Mouse (Mus musculus): Measurements from ENCODE around the gene Tas2r124. TPM values are rescaled to one million over a fixed set of nuclear protein-coding genes. Genes with fewer than 3 reads are reported as not detected.

Gene Tas2r124
- polyA plus RNA-seq (2021) = not detected

DNA sequence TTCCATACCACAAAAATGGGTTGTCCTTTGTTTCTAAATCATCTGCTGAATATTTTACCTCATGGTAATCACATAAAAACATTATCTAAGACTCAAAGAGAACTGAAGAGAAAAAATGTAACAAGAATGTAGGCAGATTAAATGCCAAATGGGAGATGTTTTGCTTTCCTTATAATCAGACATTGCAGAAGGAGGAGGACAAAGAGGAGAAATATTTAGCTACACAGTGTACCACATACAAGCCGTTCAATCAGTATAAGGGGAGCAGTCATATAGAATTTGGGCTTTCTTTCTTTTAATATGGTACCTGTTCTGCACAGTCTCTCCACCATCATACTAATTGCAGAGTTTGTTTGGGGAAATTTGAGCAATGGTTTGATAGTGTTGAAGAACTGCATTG lies at the start of gene Tas2r124:
Tas2r124 (plus strand) TSS at position 301 of the 400 bp plus-strand sequence.
- ChIA-PET POLR2A (no interaction called here), CTCF (no interaction called here)
- DNase-seq (ENCODE audit: low read depth, low spot score) (no peak), ATAC-seq (no peak)
- H3K27me3 ChIP-seq = no peaks in the 10 kb centered on the region
- in situ Hi-C loops (cut with MboI; ENCODE audit: low pct_unique_long_range_greater_than_20kb) = no loop called here
- no peak for TF ChIP-seq CTCF (IDR thresholded peaks at IDR 0.05)

DNA sequence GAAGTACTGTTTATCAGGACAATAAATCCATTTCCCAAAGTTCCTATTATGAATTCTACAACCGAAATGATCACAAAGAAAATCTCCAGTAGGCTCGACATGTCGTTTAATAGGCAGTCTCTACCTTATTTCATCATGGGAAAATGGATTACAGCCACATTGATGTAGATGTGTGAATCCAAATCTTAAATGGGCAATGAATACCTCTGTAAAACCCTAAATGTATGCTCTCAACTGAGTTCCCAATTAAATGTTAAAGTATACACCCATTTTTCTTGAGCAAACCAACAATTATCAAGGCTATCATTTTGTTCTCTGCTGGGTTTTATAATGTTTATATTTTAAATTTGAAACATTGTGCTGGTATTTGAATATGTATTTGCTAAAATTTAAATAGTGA lies 42.7 kb upstream of the Tas2r124 start, which contains the start of gene Tas2r122:
Tas2r122 (minus strand) TSS at position 101 of the 400 bp plus-strand sequence.
- ChIA-PET CTCF (no interaction called here), POLR2A (no interaction called here)
- in situ Hi-C loops (cut with MboI; ENCODE audit: low pct_unique_long_range_greater_than_20kb) = no loop called here
- DNase-seq (ENCODE audit: low read depth, low spot score) (no peak), ATAC-seq (no peak)
- H3K27me3 ChIP-seq = no peaks in the 10 kb centered on the region
- no peak for TF ChIP-seq CTCF (IDR thresholded peaks at IDR 0.05)

DNA sequence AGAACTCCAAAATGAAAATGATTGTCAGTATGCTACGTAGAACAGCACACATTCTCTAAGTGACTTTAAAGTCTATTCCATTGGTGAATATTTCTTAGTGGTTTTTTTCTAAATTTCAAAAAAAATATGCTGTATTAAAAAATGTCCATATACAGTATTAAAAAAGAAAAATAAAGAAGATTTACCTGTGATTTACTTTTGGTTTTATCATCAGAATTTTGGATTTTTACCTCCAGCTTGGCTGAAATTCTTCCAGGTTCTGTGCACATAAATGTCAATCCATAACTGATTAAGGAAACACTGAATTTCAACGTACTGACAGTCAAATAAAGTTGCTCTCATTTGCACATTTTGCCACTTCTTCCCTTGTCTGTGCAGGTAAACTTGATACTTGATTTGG lies 16.6 kb upstream of the Tas2r124 start, which contains the start of gene Tas2r115:
Tas2r115 (minus strand) TSS at position 101 of the 400 bp plus-strand sequence.
- no peaks in the 10 kb centered on the region for H3K27me3 ChIP-seq
- ATAC-seq = no peak
- POLR2A ChIA-PET = no interaction called here
- CTCF ChIA-PET = no interaction called here
- in situ Hi-C loops (cut with MboI; ENCODE audit: low pct_unique_long_range_greater_than_20kb) = no loop called here
- no peak for DNase-seq (ENCODE audit: low read depth, low spot score)
- no peak for TF ChIP-seq CTCF (IDR thresholded peaks at IDR 0.05)

DNA sequence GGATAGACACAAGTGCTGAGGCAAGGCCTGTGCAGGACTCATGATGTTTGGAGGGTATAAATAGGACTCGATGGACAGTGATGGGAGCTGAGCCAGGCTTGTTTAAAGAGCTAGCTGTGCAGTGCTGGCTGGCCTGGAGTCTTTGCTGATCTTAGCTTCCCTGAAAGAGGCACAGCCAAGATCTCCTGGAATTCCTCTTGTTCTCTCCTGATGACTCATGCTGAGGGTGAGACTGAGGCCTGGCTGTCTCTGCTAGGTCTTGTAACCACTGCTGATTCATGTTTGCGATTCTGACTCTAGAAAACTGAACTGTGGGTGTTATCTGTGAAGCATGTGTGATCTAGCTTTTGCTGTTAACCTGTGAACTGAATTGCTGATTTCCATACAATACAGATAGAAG lies 4.3 kb upstream of the Tas2r124 start:
- DNase-seq (ENCODE audit: low read depth, low spot score) (no peak), ATAC-seq (no peak)
- H3K27me3 ChIP-seq = no peaks in the 10 kb centered on the region
- TF ChIP-seq CTCF (IDR thresholded peaks at IDR 0.05) = no peak
- in situ Hi-C loops (cut with MboI; ENCODE audit: low pct_unique_long_range_greater_than_20kb) = no loop called here
- ChIA-PET CTCF (no interaction called here), POLR2A (interaction anchor here (0.6 kb wide), 1 partner anchor 12 kb away, joined by 3 read pairs; no protein-coding TSS in a partner anchor)

DNA sequence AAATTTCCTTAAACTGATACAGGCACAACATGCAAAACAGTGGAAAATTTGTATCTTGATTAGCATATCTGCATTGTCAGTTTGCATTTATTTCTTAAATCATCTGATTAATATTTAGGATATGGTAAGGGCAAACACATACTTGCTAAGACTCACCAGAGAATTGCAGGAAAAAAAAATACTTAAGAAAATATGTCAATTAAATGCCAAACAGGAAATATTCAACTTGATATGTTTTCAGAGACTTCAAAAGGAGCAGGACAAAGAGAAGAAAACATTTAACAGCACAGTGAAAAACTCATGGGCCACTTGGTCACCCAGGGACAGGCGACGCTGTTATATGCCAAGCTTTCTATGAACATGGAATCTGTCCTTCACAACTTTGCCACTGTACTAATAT lies 7.3 kb downstream of the Tas2r124 start, which contains the start of gene Tas2r102:
Tas2r102 (plus strand) TSS at position 301 of the 400 bp plus-strand sequence.
- POLR2A ChIA-PET = no interaction called here
- no peaks in the 10 kb centered on the region for H3K27me3 ChIP-seq
- CTCF ChIA-PET = no interaction called here
- DNase-seq (ENCODE audit: low read depth, low spot score) = no peak
- ATAC-seq = no peak
- in situ Hi-C loops (cut with MboI; ENCODE audit: low pct_unique_long_range_greater_than_20kb) = no loop called here
- TF ChIP-seq CTCF (IDR thresholded peaks at IDR 0.05) = no peak

DNA sequence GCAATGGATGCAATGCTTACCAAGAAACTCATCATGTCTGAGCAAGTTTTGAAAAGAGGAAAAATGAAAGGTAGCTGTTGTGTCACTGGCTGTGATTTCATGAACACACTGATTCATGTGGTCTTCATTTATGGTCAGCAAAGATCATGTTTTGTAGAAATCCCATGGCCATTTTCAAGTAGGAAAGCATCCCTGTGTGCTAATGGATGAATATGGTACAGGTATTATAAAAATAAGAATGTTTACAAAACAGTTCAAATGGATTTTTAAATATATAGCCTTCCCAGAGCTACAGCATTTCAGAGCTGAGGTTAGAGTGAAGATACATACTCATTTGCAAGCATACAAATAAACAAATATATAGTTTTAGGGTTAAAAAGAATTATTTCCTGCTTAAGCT lies 23.5 kb downstream of the Tas2r124 start, which contains the start of gene Tas2r136:
Tas2r136 (minus strand) TSS at position 101 of the 400 bp plus-strand sequence.
- DNase-seq (ENCODE audit: low read depth, low spot score) (no peak), ATAC-seq (no peak)
- CTCF ChIA-PET = no interaction called here
- POLR2A ChIA-PET = no interaction called here
- in situ Hi-C loops (cut with MboI; ENCODE audit: low pct_unique_long_range_greater_than_20kb) = loop anchor here (25.0 kb wide), 1 partner anchor 209 kb away; the partner anchor contains the start of gene Tas2r109
- TF ChIP-seq CTCF (IDR thresholded peaks at IDR 0.05) = no peak
- H3K27me3 ChIP-seq = no peaks in the 10 kb centered on the region

DNA sequence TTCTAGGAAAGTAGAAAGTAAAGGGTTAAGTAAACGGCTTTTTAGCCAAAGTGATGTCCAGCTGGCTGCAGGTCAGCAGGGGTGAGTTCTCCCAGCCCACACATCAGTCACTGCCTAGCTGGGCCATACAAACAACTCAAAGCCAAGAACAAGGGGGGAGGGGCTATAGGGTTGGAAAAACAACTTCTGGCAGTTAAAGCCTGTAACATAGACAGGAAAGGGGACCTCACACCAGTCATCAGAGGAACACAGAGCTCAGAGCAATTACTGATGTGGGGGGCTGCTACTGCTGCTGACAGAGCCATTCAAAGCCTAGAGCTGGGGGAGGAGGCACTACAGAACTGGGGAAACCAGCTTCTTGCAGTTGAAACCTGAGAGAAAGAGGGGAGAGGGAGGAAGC lies 40.9 kb downstream of the Tas2r124 start:
- ChIA-PET CTCF (no interaction called here), POLR2A (no interaction called here)
- no peak for TF ChIP-seq CTCF (IDR thresholded peaks at IDR 0.05)
- ATAC-seq (no peak), DNase-seq (ENCODE audit: low read depth, low spot score) (no peak)
- no peaks in the 10 kb centered on the region for H3K27me3 ChIP-seq
- in situ Hi-C loops (cut with MboI; ENCODE audit: low pct_unique_long_range_greater_than_20kb) = loop anchor here (25.0 kb wide), 1 partner anchor 192 kb away; the partner anchor contains the start of gene Tas2r109

DNA sequence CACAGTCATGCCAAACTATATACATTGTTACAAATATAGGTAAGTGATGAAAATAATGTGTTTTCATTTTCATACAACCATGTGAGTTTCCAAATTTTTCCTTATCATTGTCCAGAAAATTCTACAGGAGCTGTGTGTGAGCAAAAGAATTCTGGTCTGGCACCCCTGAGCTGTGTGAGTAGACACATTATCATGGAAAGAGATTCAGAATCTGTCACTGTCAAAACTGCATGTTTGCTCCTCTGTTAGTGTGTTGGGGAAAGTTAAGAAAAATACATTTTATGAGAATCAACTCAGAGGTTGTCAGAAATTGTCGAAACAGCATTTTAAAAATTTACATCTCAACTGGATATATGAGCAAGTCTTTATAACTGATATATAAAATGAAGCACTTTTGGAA lies 48.0 kb downstream of the Tas2r124 start, which contains the start of gene Tas2r117:
Tas2r117 (plus strand) TSS at position 301 of the 400 bp plus-strand sequence.
- ATAC-seq (no peak), DNase-seq (ENCODE audit: low read depth, low spot score) (no peak)
- in situ Hi-C loops (cut with MboI; ENCODE audit: low pct_unique_long_range_greater_than_20kb) = no loop called here
- POLR2A ChIA-PET = no interaction called here
- CTCF ChIA-PET = no interaction called here
- TF ChIP-seq CTCF (IDR thresholded peaks at IDR 0.05) = no peak
- H3K27me3 ChIP-seq = no peaks in the 10 kb centered on the region

Other genes starting within 250 kb of the Tas2r124 start
- gene Prh1, start 184.9 kb upstream of the Tas2r124 start, polyA plus RNA-seq (2021) = not detected
- gene Prp2, start 158.8 kb upstream of the Tas2r124 start, polyA plus RNA-seq (2021) = not detected
- gene A630073D07Rik, start 103.2 kb upstream of the Tas2r124 start, polyA plus RNA-seq (2021) = not detected
- not detected for gene Tas2r120, start 97.8 kb upstream of the Tas2r124 start, polyA plus RNA-seq (2021)
- gene Tas2r121, start 53.7 kb upstream of the Tas2r124 start, polyA plus RNA-seq (2021) = not detected
- gene Tas2r122, start 42.8 kb upstream of the Tas2r124 start, polyA plus RNA-seq (2021) = not detected
- not detected for gene Tas2r115, start 16.7 kb upstream of the Tas2r124 start, polyA plus RNA-seq (2021)
- gene Tas2r102, start 7.4 kb downstream of the Tas2r124 start, polyA plus RNA-seq (2021) = not detected
- gene Tas2r136, start 23.4 kb downstream of the Tas2r124 start, polyA plus RNA-seq (2021) = not detected
- not detected for gene Tas2r117, start 48.1 kb downstream of the Tas2r124 start, polyA plus RNA-seq (2021)
- gene Tas2r123, start 92.4 kb downstream of the Tas2r124 start, polyA plus RNA-seq (2021) = not detected
- not detected for gene Tas2r116, start 100.7 kb downstream of the Tas2r124 start, polyA plus RNA-seq (2021)
- gene Tas2r110, start 113.3 kb downstream of the Tas2r124 start, polyA plus RNA-seq (2021) = not detected
- not detected for gene Tas2r113, start 138.3 kb downstream of the Tas2r124 start, polyA plus RNA-seq (2021)
- not detected for gene Tas2r125, start 154.9 kb downstream of the Tas2r124 start, polyA plus RNA-seq (2021)
- gene Tas2r129, start 196.4 kb downstream of the Tas2r124 start, polyA plus RNA-seq (2021) = not detected
- gene Tas2r131, start 203.2 kb downstream of the Tas2r124 start, polyA plus RNA-seq (2021) = not detected
- gene Tas2r109, start 226.2 kb downstream of the Tas2r124 start, polyA plus RNA-seq (2021) = not detected